Mouse (Mus musculus) layer of hippocampus, adult 8-10 months (tissue): ENCODE data around the gene Tnn. TPM values are rescaled to one million over a fixed set of nuclear protein-coding genes. Genes with fewer than 3 reads are reported as not detected.
A peak's percentile ranks its signal among the peaks of the same experiment; 100 is the strongest.

Source experiments
- DNase-seq, 2 experiments: peaks; one replicate each; pipeline ENCODE4 v3.0.0; 2022; ENCODE audit warnings: low spot score in 2 of 2
- total RNA-seq, 4 experiments: library from RNA; stranded (reverse); gene quantifications; 2 replicates each; pipeline ENCODE4 v1.2.4; 2022

Tnn gene
- total RNA-seq: under 1 TPM; 0.07 to 0.16 (median 0.11) TPM

DNA sequence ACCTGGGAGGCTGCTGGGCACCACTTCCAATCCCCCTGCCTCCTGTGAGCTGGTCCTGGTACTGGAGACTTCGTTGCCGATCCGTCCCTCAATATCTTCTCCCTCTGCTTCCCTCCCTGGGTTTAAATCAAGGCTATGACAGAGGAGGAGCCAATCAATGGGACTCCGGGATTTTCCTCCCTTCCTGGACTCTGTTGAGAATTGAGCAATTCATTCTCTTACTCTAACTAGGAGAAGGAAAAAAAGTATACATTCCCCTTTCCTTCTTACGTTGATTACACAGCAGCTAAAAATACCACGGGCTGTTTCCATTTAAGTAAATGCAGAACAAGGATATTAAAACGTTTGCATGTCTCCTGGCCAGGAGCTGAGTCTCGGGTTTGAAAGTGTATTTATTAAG, at the start of gene Tnn:
Gene Tnn, minus strand, starts transcription at position 101 of the 400 bp plus-strand sequence.
- DNase-seq: no peak

GRCm38 (mm10) chr1:160195337-160195663, 41.9 kb upstream of the Tnn start:
- no peak for DNase-seq

- peak; percentile 97 to 98 for DNase-seq
These were observed 41.4 kb upstream of the Tnn start, which contains the start of gene Mrps14 for GRCm38 (mm10) chr1:160194529-160195336. Gene Mrps14, plus strand, starts transcription at chr1:160195215.

GRCm38 (mm10) chr1:160184506-160184905, 31.1 kb upstream of the Tnn start:
- peak in 1 of 2 experiments; percentile 70 for DNase-seq

DNA sequence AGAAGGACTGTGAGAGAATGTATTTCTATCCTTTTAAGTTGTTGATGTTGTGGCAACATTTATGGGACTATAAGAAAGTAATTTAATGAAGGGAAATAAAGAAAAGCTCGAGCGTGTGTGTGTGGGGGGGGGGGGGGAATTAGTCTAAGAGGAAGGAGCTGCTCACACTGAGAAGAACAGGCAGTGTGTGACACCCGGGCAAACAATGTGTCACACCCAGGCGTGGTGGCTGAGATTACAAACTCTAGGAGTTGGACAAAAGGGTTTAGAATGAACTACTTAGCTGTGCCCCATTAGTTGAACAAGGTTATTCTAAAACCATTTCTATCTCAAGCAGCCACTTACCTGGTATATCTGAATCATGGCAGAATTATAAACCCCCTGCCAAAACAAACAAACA, 27.8 kb upstream of the Tnn start:
- no peak for DNase-seq

DNA sequence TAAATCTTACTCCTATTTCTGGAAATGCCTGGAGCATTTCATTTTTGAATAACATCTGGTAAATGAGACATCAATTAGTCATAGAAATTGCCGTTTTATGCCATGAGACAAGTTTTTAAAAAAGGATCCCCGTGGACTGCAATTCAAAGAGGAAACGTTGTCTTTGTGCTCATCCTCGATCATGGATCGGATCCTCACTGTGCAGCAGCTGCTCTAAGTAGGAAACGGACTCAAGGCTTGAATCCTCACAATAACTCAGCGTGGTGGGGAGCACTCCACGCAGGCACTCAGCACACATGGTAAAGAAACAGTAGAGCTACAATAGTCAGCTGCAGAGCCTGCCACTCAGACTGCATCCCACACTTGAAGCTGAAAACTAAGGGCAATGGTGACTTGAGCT, 23.5 kb upstream of the Tnn start:
- no peak for DNase-seq

DNA sequence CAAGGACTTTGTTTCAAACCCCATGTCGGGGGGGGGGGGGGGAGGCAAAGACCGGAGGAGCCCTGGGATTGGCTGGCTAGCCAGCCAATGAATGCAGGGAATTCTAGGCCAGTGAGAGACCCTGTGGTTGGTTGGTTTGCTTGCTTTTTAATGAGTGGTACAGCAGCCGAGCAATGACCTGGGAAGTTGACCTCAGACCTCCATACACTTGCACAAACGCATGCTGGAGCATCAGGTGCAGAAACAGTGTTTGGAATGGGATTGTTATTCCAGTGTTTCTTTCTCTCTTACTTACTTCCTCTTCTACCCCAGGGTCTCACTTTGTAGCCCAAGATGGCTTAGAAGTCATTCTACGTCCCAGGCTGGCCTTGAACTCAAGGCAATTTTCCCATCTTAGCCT, 13.2 kb upstream of the Tnn start:
- DNase-seq: no peak

GRCm38 (mm10) chr1:160158190-160158589, 4.8 kb upstream of the Tnn start:
- no peak for DNase-seq

DNA sequence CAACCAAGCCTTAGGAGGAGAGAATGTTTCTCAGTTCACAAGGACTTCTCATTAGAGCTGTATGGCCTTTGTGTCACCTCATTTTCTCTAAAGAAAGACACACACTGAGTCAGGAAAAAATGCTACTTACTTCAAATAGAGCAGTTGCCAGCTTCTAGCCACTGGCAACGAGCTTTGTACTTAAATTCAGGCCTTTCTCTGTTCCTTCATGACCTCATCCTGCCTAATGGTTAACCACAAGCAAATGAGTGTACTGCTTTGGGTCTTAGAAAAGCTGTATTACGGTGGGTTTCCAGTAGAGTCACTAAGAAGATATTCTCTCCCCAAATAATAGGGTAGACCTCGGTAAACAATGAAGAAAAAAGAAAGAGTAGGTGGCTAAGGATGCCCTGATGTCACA, 2.7 kb downstream of the Tnn start:
- no peak for DNase-seq

DNA sequence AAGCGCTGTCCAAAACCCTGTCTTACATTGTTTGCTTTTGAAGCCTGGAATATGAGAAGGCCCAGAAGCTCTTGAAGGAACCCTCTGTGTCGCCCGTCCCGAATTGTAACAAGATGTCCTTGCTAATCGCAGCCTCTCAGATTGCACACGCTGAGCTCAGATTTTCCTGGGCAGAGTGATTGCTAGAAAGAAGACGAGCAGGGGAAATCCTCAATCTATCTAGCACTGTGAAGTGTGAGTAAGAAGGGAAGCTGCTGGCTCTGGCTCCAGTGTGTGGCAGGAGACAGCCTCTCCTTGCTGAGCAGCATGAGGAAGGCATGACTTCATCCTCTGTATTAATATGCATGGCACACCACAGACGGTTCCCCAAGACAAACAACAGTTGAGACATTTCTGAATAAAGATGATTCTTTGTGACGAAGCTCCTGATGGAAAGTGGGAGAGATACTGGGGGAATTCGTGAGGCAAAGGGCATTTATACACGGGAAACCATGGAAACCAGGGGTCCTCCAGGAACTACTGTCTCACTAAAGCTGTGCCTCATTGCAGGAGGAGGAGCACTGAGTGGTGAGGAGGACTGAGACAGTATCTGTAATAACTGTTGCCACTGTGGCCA, 4.0 kb downstream of the Tnn start:
- peak; percentile 46 to 52 for DNase-seq

DNA sequence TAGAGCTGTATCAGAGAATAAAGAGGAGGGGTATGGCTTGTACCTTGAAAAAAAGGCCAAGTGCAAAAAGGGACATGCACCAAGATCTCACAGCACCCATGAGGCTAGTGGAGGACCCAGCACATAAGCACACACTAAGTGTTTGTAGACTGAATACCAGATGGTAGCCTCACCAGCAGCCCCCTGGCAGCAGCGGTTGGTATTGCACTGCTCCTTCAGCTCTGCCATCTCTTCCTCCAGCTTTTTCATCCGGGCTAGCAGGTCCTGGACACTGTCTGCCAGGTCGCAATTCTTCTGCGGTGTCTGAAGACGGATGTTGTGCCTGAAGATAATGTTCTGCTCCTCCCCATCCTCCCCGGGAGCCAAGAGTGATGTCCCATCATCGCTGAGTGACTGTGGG, 6.1 kb downstream of the Tnn start:
- DNase-seq: no peak

DNA sequence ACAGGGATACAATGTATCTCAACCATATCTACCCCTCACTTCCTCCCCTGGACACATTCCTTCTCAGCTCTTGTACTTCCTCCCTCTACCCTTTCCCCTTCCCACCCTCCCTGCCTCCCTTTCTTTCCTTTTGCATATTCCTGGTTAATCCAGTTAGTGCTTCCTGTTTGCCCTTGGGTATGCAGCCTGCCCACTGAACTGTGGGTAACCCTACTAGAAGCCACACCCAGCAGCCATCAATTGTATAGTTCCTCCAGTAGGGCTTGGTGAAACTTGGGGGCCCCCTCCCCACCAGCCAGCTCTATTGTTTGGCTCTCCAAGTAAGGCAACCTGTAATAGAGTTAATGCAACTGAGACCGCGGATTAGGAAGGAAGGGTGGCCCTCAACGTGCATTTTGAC, 7.8 kb downstream of the Tnn start:
- no peak for DNase-seq

GRCm38 (mm10) chr1:160144343-160144742, 9.0 kb downstream of the Tnn start:
- no peak for DNase-seq

- DNase-seq: no peak
These were observed 17.0 kb downstream of the Tnn start for GRCm38 (mm10) chr1:160136362-160136890.

DNA sequence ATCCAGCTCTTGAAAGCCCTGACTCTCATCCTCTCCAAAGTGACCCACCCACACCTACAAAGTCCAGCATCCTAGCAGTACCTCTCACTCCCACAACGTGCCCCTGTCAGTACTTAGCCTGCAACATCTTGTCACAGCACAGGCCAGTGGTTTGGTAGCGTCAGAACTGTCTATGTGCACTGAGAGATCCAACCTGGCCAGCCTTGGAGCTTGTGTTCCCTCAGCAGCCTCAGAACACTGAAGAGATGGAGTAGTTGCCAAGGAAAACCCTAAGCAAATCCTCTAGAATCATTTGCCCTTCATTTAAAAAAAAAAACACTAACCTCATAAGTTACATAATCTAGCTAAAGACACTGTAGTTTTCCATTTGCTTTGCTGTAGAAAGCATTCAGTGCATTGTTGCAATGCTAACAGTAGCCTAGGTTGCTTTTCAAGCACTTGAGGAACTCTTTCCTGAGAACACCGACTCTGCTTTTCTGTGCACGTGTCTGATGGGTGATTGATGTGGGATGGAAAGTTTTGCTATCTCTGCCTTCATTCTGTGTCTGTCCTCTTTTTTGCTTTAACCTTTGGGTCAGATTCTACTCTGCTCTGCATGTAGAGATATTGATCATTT, 19.8 kb downstream of the Tnn start:
- DNase-seq: no peak

- no peak for DNase-seq
These were observed 29.4 kb downstream of the Tnn start for GRCm38 (mm10) chr1:160123957-160124356.

DNA sequence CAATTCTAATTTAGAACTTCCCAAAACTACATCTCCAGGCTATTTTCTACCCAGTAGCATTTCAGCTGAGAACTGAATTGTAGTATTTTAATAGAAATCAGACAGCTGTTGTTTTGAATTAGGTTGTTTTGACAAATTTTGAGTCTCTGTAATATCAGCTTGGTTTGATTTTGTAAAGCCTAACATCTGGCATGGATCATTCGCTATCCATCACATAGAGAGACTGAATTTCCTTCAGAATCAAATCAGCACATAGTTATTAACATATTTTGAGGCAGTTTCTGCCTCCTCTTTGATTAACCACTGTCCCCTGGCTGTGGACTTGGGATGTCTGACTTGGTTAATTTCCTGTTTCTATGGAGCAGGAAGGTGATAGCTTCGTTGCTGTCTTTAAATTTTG, 44.8 kb downstream of the Tnn start:
- no peak for DNase-seq

GRCm38 (mm10) chr1:160105426-160105825, 48.0 kb downstream of the Tnn start:
- DNase-seq: no peak

GRCm38 (mm10) chr1:160100996-160101395, 52.4 kb downstream of the Tnn start:
- peak in 1 of 2 experiments; percentile 13 for DNase-seq

DNA sequence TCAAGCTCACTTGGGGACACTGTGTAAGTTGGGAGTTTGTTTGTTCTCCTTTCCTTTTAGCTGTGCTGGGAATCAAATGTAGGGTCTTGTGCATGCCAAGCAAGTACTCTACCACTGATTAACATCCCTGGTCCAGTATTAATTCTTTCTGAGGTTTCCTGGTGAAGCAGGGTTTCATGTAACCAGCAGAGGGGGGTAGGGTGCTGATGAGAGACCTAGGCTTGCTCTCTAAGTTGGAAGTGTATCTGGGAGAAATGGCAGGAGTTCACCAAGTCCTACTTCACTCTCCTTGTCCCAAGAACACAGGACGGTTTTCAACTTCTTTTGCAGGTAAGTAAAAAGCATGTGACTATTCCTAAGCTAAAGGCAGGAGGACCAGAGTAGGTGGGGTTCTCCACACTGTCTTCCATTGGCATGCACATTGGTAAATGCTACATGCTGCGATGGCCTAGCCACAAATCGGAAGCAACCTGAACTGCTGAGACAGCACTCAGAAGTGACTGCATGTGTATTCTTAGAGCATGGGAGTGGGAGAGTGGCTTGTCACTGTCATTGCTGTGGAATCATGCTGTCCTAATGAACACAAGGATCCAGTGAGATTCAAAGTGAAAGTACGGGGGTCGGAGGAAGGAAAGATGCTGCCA, 53.6 kb downstream of the Tnn start:
- DNase-seq: no peak

DNA sequence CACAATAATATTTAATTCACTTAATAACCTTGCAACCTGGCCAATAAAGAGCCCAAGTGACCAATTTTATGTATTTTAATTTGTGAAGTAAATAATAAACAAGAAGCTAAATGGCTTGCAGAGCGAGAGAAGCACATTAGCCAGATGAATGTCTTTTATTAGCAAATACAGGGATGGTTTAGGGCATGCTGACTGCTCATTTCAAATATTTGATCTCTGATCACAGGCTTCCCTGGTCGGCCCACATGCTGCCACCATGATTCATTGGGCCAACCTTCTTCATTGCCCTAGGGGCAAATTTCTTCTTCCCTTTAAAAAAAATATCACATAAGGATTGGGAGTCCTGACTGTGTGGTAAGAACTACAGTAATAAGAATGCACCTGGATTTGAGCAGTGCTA, 66.7 kb downstream of the Tnn start:
- no peak for DNase-seq

- DNase-seq: no peak
These were observed 69.1 kb downstream of the Tnn start for GRCm38 (mm10) chr1:160084239-160084638.
